Mouse (Mus musculus) layer of hippocampus, adult 2 months (tissue): ENCODE data around the gene Ncln. TPM values are rescaled to one million over a fixed set of nuclear protein-coding genes. Genes with fewer than 3 reads are reported as not detected.

ENCODE experiments used
- DNase-seq, 2 experiments: peaks; one replicate each; pipeline ENCODE4 v3.0.0; 2022; ENCODE audit warnings: low spot score in 2 of 2
- H3K27ac ChIP-seq: fragments of 200-600 bp; 2 replicates; pipeline ENCODE4 v1.8.1; 2022
- H3K4me3 ChIP-seq: fragments of 200-600 bp; 2 replicates; pipeline ENCODE4 v1.8.1; 2022; ENCODE audit warnings: mild to moderate bottlenecking
- CTCF ChIP-seq: fragments of 200-600 bp; conservative IDR thresholded peaks from 2 replicates; pipeline ENCODE4 v1.8.1; 2022; ENCODE audit warnings: antibody characterized with exemption, mild to moderate bottlenecking, moderate library complexity
- total RNA-seq, 2 experiments: library from RNA; stranded (reverse); gene quantifications; 2 replicates each; pipeline ENCODE4 v1.2.3; 2021

Gene Ncln
- total RNA-seq, 2 experiments from 2014 or later, result 83.1 to 93.5 TPM

DNA sequence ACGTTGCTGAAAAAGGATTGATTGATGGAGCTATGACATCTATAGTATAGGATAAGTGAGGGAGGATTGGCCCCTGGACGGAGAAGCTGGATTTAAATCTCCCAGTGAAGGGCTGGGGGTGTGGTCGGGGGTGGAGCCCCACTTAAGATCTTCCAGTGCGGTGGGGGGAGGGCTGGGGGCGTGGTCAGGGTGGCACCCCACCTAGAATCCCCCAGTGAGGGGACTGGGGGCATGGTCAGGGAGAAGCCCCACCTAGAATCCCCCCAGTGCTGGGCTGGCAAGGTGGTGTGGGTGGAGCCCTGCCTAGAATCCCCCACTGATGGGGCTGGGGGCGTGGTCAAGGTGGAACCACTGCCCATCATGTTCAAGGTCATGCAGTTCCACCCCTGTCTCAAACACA lies 10.9 kb upstream of the Ncln start:
- Histone ChIP-seq H3K27ac (no peak overlapping the region), H3K4me3 (no peak overlapping the region)
- no peak for DNase-seq
- no peak for TF ChIP-seq CTCF

DNA sequence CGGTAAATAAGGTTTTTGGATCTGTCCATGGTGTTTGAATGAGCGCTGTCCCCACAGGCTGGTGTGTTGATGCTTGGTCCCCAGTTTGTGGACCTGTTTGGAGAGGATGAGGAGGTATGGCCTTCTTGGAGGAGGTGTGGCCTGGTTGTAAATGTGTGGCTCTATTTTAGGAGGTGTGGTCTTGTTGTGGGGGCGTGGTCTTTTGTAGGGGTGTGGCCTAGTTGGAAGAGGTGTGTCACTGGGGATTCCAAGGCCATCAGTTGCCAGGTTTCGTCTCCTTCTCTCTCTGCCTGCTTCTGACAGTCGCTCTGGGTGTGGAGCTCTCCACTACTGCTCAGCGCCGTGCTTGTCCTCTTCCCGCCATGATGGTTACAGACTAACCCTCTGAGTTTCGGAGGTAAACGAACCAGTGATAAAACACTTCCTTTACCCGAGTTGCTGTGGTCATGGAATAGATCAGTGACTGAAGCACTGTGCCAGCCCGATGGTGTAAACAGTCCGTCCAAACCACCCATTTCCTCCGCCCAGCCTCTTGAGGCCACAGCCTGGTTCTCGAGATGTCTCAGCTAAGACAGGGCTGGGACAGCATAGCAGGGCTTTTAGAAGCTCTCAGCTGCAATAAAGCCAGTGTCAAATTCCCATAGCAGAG lies 8.9 kb upstream of the Ncln start:
- DNase-seq, result no peak
- H3K4me3 ChIP-seq, result no peak overlapping the region
- H3K27ac ChIP-seq, result no peak overlapping the region
- no peak for TF ChIP-seq CTCF

- TF ChIP-seq CTCF, result peak; percentile 100
- H3K4me3 ChIP-seq, result peak overlapping the region; percentile 60
- peak; percentile 86 to 96 for DNase-seq
These were observed 6.5 kb upstream of the Ncln start for GRCm38 (mm10) chr10:81502658-81503057.

DNA sequence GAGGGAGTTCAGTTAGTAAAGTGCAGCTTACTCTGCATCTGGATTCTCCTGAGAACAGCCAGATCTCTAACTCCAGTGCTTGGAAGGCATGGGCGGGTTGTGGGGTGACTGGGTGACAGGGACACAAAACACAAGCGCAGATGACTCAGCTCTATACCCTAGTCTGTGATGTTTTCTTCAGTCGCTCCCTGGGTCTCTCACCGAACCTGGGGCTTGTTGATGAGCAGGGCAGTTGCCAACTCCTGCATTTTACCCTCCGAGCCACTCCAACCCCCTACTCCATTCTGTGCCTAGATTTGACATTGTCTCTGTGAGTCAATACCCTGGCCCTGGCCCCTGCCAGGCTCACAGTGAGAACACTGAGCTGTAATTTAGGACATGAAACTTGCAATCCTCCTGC lies 5.7 kb upstream of the Ncln start:
- DNase-seq, result peak in 1 of 2 experiments; percentile 6
- Histone ChIP-seq H3K4me3 (no peak overlapping the region), H3K27ac (no peak overlapping the region)
- TF ChIP-seq CTCF, result no peak

More at GRCm38 (mm10) chr10:81502658-81503057, 6.5 kb upstream of the Ncln start:
- 0 out of 2 replicates have a peak overlapping the region, but pooled peaks have one; percentile 55 for H3K27ac ChIP-seq

DNA sequence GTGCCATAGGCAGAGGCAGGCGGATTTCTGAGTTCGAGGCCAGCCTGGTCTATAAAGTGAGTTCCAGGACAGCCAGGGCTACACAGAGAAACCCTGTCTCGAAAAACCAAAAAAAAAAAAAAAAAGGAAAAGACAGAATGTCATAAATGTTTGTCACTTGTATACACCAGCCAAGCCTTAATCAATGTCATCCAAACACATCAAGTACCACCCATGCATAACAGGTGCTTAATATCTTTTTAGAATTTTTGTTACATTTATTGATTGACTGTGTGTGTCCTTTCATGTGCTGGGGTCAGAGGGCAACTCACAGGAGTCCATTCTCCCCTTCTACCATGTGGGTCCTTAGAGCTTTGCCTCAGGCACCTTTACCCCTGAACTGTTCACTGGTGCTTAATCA lies 3.8 kb upstream of the Ncln start, which contains the start of gene S1pr4:
S1pr4 (minus strand) TSS at position 101 of the 400 bp plus-strand sequence.
- peak in 1 of 2 experiments; percentile 7 for DNase-seq
- peak within 1 kb of the TSS; percentile 8; the same call in 1 of the 2 replicates for H3K4me3 ChIP-seq
- peak within 1 kb of the TSS; percentile 57; the same call in 1 of the 2 replicates for H3K27ac ChIP-seq
- no peak for TF ChIP-seq CTCF

DNA sequence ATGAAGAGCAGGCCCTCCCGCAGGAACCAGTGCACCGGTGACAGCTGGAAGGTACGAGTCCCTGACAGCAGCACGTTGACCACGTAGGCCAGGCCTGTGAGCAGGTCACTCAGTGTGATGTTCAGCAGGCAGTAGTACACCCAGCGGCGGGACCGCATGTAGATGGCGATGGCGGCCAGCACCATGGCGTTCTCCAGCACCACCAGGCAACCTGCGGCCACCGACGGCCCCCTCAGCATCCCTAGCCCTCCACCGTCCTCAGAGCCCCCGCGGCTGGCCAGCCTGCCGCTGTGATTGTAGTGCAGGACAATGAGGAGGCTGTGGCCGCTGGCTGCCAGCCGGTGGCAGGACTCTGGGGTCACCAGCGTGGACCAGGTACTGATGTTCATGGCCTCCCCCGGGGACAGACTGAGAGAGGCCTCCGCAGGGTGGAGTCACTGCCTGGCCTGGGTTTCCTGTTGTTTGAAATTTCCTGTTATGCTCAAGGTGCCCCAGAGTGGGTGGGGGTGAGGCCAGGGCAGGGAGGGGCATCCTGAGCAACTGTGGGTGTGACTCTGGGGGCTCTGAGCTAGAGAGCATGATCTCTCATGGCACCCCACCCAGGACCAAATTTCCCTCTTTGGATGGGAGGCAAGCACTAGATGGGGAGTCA lies 3.2 kb upstream of the Ncln start:
- no peak for TF ChIP-seq CTCF
- Histone ChIP-seq H3K27ac (peak overlapping the region; percentile 57; the same call in 1 of the 2 replicates), H3K4me3 (peak overlapping the region; percentile 8; the same call in 1 of the 2 replicates)
- peak in 1 of 2 experiments; percentile 10 for DNase-seq

DNA sequence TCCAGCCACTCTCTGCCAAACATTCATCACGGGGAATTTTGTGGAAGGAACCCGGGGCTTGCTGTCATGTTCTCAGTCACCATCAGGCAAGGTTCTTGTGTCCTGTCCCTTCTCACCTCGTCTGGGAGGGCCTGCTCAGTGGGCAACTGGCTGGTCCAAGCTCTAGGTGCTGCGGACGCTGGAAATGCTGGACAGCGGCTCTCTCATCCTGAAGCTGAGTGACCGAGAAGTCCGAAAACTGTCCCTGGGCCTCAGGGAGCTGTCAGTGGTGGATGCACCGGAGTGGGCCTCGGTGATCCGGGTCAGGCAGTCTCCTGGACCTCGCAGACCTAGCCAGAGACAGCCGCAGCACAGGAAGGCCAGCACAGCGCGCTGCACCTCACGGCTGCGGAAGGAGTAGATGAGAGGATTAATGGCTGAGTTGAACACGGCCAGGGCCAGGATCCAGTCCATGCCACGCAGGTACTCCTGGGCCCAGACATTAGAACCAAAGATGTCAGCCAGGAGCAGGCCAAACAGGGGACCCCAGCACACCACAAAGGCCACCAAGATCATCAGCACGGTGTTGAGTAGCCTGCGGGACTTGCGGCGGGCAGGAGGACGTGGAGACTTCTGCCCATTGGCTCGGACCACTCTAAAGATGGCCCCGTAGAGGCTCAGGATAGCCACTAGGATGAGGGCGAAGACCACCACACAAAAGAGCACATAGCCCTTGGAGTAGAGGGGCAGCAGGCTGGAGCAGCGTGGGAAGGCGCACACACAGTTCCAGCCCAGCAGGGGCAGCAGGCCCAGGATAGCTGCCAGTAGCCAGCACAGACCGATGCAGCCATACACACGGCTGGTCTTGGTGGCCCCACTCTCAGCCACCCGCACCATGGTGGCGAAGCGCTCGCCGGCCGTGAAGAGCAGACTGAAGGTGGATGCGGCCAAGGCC lies 2.4 kb upstream of the Ncln start:
- TF ChIP-seq CTCF, result peak; percentile 37
- Histone ChIP-seq H3K4me3 (peak overlapping the region; percentile 8; the same call in 1 of the 2 replicates), H3K27ac (0 out of 2 replicates have a peak overlapping the region, but pooled peaks have one; percentile 57)
- DNase-seq, result peak in 1 of 2 experiments; percentile 8

DNA sequence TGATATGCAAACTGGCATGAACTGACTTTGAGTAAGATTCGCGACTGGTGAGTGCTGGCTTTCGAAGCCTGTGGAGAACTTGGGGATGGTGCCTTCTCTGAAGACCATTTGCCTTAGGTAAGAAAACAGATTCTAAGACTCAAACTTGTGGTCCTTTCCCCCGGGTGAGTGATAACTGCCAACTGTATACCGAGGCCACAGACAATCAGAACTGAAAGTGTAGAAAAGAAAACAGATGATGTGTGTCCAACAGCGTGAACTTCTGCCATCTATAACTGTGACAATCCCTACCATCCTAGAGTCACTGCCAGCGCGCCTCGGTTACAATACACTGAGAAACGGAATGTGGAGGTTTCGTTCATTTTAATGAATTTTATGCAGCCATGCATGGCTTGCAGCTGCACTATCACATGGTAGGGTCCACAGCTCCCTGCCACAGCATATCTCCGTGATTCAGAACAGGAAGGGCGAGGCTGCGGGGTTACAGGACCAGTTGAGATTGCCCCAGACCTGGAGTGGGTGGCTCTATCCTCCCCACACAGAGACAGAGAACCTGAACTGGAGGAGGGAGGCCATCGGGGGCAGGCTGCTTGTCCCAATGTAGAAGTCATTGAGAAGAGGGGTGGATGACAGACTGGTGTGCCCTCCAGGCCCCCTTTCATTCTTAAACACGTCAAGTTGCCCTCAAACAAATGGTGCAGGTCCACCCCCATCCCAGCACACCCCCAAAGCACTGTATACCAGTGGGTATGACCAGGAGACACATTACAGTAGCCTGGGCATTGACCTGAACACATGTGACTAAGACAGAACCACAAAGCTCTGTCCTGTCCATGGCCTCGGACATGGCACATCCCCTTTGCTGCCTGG lies 1.4 kb upstream of the Ncln start:
- Histone ChIP-seq H3K27ac (peak overlapping the region; percentile 97; the same call in 1 of the 2 replicates), H3K4me3 (no peak overlapping the region; the same call in 1 of the 2 replicates)
- TF ChIP-seq CTCF, result no peak
- DNase-seq, result peak in 1 of 2 experiments; percentile 8

- peak overlapping the region; percentile 97 for H3K27ac ChIP-seq
- peak in 1 of 2 experiments; percentile 12 for DNase-seq
- TF ChIP-seq CTCF, result no peak
- H3K4me3 ChIP-seq, result peak overlapping the region; percentile 91
These were observed 777 bp upstream of the Ncln start for GRCm38 (mm10) chr10:81496969-81497368.

GRCm38 (mm10) chr10:81495616-81496263 lies 452 bp downstream of the Ncln start:
- peak overlapping the region; percentile 91 for H3K4me3 ChIP-seq
- no peak for TF ChIP-seq CTCF
- no peak for DNase-seq
- peak overlapping the region; percentile 97 for H3K27ac ChIP-seq

GRCm38 (mm10) chr10:81495151-81495550 lies 1.0 kb downstream of the Ncln start:
- no peak for TF ChIP-seq CTCF
- Histone ChIP-seq H3K27ac (peak overlapping the region; percentile 97), H3K4me3 (peak overlapping the region; percentile 91)
- DNase-seq, result no peak
